Mouse (Mus musculus) thymus, adult 2 months (tissue): ENCODE results near the gene Sult1d1.

Source experiments
- CTCF ChIP-seq: fragments of 200-500 bp; IDR thresholded peaks from 2 replicates; pipeline ENCODE4 v1.5.1; 2012; ENCODE audit warnings: mild to moderate bottlenecking, control low read depth, low read length, moderate library complexity, borderline replicate concordance; ENCODE audit not compliant: control insufficient read depth, poor library complexity, insufficient read depth; ENCODE audit errors: extremely low read depth
- POLR2A ChIP-seq: fragments of 200-500 bp; IDR thresholded peaks from 2 replicates; pipeline ENCODE4 v1.6.1; 2012; ENCODE audit warnings: mild to moderate bottlenecking, low read length, control low read depth, moderate library complexity; ENCODE audit not compliant: control insufficient read depth, poor library complexity, insufficient read depth; ENCODE audit errors: extremely low read depth

- TF ChIP-seq CTCF (no peak), POLR2A (no peak)
Measured at GRCm38 (mm10) chr5:87532288-87532687, 36.5 kb downstream of the Sult1d1 start.
